Mouse (Mus musculus): ENCODE measurements around the gene Heatr5a.

Gene Heatr5a

DNA sequence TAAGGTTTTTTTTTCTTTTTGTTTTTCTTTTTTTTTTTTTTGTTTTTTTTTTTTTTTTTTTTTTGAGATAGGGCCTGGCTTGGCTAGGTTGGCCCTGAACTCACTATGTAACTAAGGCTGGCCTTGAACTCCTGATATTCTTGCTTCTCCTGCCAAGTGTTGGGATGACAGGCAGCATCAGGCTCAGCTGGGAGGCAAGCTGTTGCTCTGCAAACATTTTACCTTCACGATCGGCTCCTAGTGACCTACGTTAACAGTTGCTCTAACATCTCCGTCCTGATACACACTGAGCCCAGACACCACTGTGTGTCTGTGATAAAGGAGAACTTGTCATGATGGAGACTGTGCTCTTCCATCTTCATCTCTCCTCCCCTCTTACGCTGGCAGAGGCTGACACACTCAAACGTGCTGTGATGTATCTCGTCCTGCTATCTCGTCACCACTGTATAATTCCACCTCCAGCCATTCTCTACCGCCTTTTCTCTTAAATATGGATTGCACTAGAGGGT lies 87.8 kb downstream of the Heatr5a start:
- no peak for DNase-seq (ENCODE audit: low read depth)

GRCm38 (mm10) chr12:51882606-51883296 lies 88.4 kb downstream of the Heatr5a start:
- no peak for DNase-seq (ENCODE audit: low read depth)

DNA sequence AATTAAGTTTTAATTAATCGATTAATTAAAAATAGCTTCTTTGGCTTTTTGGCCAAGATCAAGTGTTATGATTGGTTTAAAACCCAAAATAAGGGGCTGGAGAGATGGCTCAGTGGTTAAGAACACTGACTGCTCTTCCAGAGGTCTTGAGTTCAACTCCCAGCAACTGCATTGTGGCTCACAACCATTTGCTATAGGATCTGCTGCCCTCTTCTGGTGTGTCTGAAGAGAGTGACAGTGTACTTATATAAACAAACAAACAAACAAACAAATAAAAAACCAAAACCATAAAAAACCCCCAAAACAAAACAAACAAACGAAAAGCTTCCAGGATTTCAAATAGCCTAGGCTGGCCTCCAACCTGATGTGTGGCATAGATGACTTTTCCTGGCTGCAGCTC lies 89.3 kb downstream of the Heatr5a start:
- DNase-seq (ENCODE audit: low read depth) = peak; percentile 52

GRCm38 (mm10) chr12:51871446-51872144 lies 99.5 kb downstream of the Heatr5a start:
- peak; percentile 78 for DNase-seq (ENCODE audit: low read depth)

- no peak for DNase-seq (ENCODE audit: low read depth)
Observed at GRCm38 (mm10) chr12:51869511-51869910, 101.6 kb downstream of the Heatr5a start.

DNA sequence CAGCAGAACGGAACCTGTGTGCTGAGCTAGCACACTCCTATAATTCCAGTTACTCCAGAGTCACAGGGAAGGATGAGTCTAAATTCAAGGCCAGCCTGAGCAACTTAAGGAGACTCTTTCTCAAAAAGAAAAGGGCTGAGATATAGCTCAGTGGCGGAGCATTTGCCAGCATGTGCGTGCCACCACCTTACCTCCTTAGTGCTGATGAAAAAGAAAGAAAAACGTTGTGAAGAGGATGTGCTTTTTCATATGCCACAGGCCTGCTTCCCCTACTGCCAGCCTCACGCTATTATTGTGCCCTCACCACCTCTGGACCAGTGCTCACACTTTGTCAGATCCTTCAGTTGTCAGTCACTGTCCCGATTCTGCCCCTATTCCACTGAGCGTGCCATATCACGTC lies 104.0 kb downstream of the Heatr5a start:
- peak; percentile 79 for DNase-seq (ENCODE audit: low read depth)

DNA sequence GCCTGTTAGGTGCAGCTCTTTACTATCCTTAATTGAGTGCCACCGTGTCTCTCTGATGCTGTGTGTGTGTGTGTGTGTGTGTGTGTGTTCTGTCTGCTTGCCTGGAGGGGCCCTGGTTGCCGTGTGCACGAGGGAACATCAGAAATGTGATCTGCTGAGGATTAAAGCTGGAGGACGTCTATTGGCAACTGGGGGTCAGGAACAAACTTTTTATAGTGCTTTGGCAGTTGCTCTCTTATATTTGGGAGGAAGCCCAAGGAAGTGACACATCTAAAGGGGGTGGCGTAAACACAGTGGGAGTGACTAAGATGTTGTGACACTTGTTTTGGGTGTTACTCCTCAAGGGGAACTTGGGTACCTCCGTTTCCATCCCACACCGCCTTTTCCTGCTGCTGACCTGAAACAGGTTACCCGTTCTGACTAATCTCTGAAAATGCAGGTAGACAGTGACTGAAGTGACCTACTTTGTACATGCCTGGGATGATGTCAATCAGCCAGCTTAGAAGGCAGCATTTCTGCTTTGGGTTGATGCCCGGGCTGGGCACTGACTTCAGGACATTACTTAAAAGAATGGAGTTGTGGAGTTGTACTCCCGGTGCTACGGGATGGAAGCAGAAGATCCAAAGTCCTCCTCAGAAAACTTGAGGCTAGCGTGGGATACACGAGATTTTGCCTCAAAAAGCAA lies 104.8 kb downstream of the Heatr5a start:
- DNase-seq (ENCODE audit: low read depth) = peak; percentile 96

DNA sequence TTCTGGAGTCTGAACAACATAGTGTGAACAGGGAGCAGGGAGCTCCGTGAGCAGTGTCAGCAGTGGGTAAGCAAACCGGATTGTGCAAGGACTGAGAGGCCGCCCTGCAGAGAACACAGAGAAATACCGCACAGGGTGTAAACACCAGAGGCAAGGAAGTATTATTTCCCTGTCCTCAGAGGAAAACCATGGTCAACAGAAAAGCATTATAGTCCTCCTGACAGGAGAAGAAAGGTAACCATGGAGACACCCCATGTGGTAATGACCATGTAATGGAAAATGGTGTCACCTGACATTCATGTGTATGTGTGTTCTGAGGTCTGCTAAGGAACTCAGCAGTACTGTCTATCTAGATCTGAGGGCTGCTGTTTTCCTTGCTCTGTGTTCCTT lies 105.3 kb downstream of the Heatr5a start:
- DNase-seq (ENCODE audit: low read depth) = peak; percentile 95

GRCm38 (mm10) chr12:51865061-51865789 lies 105.9 kb downstream of the Heatr5a start:
- peak; percentile 83 for DNase-seq (ENCODE audit: low read depth)

- peak; percentile 66 for DNase-seq (ENCODE audit: low read depth)
Observed at GRCm38 (mm10) chr12:51863116-51864002, 107.8 kb downstream of the Heatr5a start.

- no peak for DNase-seq (ENCODE audit: low read depth)
Observed at GRCm38 (mm10) chr12:51858134-51859028, 112.7 kb downstream of the Heatr5a start.

DNA sequence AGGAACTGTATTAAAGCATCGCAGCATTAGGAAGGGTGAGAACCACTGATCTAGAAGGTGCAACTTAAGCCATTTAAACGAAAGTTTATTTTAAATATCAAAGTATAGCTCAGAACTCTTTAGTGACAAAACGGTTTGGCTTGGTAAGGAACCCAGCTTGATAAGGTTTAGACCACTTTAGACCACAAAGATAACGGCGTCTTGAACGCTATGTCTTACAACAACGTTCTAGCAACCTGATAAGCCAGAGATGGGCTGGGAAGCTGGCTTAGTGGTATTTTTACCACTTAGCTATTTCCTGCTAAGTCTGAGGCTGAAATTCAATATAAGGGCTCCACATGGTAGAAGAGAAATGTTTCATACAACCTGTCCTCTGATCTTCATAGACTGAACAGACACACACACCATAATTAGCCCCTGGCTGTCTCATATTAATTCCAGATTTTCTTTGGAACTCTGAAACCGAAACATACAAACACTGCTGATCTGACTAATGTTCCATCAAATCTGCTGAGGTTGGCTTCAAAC lies 114.3 kb downstream of the Heatr5a start:
- DNase-seq (ENCODE audit: low read depth) = peak; percentile 53

DNA sequence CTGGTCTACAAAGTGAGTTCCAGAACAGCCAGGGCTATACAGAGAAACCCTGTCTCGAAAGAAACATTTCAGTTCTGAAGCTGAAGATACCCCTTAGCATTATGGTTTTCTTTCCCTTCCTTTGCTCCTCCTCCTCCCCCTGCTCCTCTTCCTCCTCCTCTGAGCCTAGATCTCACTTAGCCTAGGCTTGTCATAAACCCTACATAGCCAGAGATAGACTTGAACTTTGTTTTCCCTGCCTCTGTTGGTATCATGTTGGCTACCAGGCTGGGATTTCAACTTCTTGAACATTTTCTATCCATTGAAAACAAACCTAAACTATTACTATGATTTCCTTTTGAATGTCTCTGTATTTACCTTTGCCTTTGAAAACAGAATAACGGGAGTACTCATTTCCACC lies 115.2 kb downstream of the Heatr5a start:
- no peak for DNase-seq (ENCODE audit: low read depth)

DNA sequence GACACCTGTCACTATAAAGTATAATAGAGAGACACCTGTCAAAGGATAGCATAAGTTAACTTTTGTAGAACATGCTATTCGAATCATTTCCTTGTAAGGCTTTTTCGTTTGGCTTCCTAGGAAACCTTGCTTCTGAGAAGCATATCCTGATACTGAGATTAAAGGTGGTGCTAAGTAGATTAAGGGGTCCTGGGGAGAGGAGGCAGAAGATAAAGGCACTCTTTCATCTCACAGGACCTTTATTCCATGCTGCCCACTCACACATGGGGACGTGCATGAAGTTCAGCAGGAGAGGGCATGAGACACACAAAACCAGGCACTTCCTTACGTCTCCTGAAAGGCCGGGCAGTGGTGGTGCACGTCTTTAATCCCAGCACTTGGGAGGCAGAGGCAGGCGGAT lies 115.7 kb downstream of the Heatr5a start:
- no peak for DNase-seq (ENCODE audit: low read depth)

GRCm38 (mm10) chr12:51851617-51852016 lies 119.5 kb downstream of the Heatr5a start:
- DNase-seq (ENCODE audit: low read depth) = no peak

DNA sequence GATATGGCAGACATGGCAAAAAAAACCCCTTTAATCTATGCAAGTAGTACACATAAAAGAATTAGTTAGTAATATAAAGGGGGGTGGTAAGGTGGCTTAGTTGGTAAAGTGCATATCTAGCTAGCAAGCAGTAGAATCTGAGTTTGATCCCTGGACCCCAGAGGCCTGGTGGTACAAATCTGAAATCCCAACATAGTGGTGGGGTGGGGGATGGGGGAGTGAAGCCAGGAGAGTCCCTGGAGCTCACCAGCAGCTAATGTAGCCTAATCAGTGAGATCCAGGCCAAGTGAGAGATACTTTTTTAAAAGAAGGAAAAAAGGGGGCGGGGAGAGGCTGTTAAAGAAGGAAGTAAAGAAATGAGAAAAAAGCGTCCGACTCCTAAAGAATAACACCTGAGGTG lies 120.0 kb downstream of the Heatr5a start:
- no peak for DNase-seq (ENCODE audit: low read depth)

DNA sequence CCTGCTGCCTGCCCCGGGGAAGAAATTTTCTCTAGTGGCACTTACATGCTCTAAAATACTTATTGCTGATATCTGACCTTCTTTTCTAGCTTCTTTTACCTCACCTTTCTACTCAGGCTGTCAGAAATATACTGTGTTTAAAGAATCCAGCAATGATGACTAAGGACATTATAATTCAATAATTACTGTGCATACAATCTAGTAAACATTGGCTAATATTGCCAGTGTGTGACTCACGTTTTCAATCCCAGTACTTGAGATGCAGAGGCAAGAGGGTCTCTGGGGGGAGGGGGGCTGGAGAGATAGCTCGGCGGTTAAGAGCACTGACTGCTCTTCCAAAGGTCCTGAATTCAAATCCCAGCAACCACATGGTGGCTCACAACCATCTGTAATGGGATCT lies 120.8 kb downstream of the Heatr5a start:
- no peak for DNase-seq (ENCODE audit: low read depth)

DNA sequence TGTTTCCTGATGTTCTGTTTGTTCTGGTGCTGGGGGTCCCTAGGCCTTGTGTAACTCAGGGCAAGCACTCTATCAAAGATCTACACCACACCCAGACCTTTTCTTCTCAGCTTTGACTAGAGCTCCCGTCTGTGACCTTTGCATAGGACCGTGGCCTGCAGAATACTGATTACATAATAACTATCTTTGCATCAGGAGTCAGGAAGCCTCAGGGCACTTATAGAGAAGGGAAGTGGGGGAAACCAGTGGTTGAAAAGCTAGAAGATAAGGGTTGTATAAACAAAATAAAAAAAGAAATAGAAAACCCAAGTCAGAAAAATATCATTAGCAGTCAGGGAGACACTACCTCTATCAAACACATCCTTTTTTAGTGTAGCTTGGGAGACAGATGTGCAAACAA lies 121.2 kb downstream of the Heatr5a start:
- DNase-seq (ENCODE audit: low read depth) = peak; percentile 15

DNA sequence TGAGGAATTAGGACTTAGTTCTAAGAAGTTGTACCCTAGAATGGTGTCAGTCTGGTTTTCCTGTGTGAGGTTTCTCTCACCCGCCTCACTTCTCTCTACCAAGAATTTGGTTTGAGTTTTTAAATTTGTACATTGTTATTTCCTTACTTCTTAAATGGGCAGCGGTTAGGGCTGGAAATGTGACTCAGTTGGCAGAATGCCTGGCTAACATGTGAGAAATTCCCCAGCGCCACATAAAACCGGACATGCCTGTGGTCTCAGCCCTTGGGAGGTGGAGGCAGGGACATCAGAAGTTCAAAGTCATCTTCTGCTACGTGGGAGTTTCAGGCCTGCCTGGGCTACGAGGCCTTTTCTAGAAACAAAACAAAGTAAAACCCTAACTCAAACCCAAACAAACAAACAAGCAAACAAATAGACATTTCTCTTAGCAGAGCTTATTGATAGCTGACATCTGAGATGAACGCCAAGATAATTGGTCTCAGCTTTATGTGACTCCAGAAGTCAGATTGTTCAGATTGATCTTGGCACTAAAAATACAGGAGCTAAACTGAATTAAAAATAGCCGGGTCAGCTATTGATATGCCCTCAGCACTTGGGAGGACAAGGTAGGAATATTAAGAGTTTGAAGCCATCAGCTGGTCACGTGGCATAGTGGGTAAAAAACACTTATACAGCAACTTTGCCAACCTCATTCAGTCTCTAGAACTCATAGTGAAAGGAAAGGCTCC lies 123.0 kb downstream of the Heatr5a start:
- peak; percentile 78 for DNase-seq (ENCODE audit: low read depth)

Measured in induced T-regulatory cell, adult 2 months (primary cell).